Mouse (Mus musculus) heart, adult 18-20 months (tissue): ENCODE results near the gene Snorc. TPM values are rescaled to one million over a fixed set of nuclear protein-coding genes. Genes with fewer than 3 reads are reported as not detected.
A peak's percentile ranks its signal among the peaks of the same experiment; 100 is the strongest.
"Not testable (repeated sequence)": the region's sequence is repeated elsewhere in the genome, so short reads cannot be mapped to it uniquely, and the experiment has no call there.

Source experiments
- DNase-seq, 2 experiments: peaks; one replicate each; pipeline ENCODE4 v3.0.0; 2021 to 2022; ENCODE audit warnings: mixed read lengths in 1 of 2
- long read RNA-seq, 2 experiments: library from polyadenylated mRNA; stranded (forward); transcript quantifications; one replicate each; pipeline ENCODE4 v2.0.0; 2021
- total RNA-seq, 2 experiments: library from RNA; stranded (reverse); gene quantifications; 2 replicates each; pipeline ENCODE4 v1.2.3; 2021

Gene Snorc
- total RNA-seq = not detected
- long read RNA-seq, experiment 1 = 0 reads
- long read RNA-seq, experiment 2 = 0 reads

GRCm38 (mm10) chr1:87469971-87470370 is at the start of gene Snorc:
Snorc (plus strand) TSS chr1:87470271.
- DNase-seq = not testable (repeated sequence)

DNA sequence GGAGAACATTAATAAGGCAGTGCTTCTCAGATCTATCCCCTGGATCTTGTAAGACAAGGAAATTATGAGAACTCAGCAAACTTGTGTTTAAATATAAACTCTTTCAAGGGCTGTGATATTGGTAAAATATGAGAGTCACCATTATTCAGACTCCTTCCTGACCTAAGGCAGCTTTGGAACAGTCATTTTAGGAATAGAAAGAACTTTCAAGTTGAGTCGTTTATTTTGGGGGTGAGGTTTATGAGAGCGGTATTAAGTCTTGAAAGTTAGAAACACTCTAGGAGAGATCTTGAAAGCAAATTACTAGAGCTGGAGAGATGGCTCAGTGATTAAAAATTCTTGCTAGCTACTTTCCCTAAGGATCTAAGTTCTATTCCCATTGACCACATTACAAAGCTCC is 34.9 kb upstream of the Snorc start:
- DNase-seq = no peak

GRCm38 (mm10) chr1:87436583-87436982 is 33.5 kb upstream of the Snorc start:
- DNase-seq = peak; percentile 7 to 29

- DNase-seq = peak; percentile 23 to 73
Measured at GRCm38 (mm10) chr1:87447183-87448104, 22.6 kb upstream of the Snorc start.

DNA sequence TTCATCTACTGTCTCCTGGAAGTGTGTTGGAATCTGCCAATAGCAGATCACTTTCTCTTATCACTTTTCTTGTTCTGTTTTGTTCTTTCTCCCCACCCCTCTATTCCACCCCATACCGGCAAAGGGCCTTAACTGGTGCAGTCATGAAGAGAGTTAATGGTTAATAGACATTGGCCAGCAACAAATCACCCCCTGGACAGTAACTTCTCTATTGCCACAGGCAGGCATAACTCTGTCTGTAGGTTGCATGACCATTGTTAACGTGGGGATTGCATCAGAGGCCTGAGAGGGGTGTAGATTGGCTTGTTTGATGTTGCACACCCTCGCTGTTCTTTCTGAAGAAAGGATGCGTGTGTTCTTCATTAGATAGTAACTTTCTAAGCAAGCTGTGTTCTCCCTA is 20.6 kb upstream of the Snorc start:
- no peak for DNase-seq

- DNase-seq = no peak
Measured at GRCm38 (mm10) chr1:87456425-87456824, 13.6 kb upstream of the Snorc start.

- no peak for DNase-seq
Measured at GRCm38 (mm10) chr1:87458045-87458444, 12.0 kb upstream of the Snorc start.

GRCm38 (mm10) chr1:87459856-87460255 is 10.2 kb upstream of the Snorc start:
- DNase-seq = not testable (repeated sequence)

DNA sequence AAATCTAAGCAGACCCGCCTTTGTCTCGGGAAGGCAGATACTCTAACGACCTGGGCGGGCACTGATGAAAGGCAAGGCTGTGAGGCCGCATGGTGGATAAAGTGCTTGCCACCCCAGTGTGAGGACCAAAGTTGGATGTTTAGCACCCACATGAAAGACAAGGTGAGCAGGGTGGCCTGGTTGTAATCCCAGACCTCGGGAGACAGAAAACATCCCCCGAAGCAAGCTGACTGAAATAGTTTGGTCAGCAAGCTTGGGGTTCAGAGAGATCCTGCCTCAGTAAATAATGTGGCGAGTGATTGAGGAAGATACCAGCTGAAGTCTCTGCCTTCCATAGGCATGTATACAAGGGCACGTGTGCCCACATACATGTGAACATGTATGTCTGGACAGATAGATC is 2.6 kb upstream of the Snorc start:
- no peak for DNase-seq

DNA sequence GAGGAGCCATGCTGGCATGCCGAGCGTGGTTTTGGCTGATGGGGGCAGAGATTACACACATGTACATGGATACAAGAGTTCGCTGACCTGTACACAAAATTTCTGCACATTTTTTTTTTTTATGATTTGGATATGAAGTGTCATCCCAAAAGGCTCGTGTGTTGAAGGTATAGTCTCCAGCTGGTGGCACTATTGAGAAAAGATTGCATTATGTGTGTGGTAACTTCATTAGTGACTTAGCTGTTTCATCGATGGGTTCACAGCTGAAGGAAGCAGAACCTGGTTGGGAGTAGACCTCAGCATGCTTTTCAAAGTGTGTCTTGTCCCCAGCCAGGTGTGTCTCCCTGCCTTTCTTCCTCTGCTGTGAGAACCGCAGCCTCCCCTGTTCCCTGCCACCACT is 1.8 kb upstream of the Snorc start:
- DNase-seq = no peak

DNA sequence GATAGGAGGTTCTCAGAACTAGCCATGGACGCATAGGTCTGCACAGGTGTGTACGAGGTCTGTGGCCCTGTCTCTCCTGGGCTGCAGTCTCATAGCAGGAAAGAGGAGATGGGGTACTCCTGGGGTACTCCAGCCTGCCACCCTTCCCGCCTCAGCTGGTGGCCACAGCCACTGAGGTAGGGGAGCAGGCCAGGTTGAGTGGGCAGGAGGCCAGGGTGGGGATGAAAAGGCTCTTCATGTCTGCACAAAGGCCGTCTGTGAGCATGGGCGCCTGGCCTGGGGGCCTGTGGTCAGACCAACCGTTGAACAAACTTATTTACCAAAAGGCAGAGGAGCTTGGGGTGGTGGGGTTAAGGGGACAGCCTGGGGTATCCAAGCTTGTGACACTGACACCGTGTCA is 1.8 kb downstream of the Snorc start:
- no peak for DNase-seq

GRCm38 (mm10) chr1:87472576-87472975 is 2.5 kb downstream of the Snorc start:
- DNase-seq = peak; percentile 42 to 49

GRCm38 (mm10) chr1:87475076-87475895 is 5.2 kb downstream of the Snorc start:
- DNase-seq = no peak

DNA sequence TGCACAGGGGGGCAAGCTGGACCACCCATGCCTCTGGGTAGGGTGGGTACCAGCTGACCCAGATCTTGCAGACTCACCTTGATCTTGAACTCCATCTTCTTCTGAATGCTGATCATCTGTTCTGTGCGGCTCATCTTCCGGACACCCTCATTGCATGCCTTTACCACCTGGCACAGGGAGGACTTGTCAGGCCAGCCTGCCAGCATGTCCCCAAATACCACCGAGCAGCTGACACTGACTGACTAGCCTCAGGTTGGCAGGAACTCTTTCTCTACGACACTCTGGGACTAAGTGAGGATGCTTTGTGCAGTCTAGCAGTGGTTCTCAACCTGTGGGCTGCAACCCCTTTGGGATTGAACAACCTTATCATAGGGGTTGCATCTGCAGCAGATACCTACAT is 12.5 kb downstream of the Snorc start:
- DNase-seq = no peak

GRCm38 (mm10) chr1:87486386-87486785 is 16.3 kb downstream of the Snorc start:
- DNase-seq = peak; percentile 25 to 40

DNA sequence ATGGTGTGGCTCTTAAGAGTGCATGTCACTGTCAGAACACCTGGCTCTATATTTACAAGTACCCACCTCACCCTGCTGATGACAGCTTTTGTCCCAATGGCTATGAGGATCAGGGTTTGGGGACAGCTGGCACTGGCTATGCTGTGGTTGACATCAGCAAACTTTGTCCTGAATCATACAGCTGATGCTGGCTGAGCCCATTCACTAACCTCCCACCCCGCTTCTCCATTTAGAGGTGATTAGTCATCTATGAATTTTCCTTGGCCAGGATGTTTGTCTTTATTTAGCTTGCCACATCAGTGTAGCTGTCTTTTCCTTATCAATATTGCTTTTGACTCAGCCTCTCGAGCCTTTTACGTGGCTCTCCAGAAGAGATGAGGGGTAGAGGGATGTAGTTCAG is 22.2 kb downstream of the Snorc start:
- no peak for DNase-seq

DNA sequence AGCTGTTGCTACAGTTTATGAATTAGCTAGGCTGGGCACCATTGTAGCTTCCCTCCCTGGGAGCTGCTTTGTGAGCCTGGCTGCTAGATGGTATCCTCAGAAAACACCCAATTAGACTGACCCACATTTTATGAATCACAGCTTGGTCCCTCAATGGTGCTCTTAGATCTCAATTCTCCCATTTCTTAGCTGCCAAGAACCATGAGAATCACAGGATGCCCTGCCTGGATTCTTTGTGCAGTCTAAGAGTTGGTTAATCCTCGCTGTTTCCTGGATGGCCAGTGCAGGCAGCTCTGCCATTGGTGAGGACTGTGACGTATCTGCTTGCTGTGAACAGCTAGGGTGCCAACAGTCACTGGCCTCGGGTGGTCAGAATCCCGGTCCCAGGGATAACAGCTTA is 23.5 kb downstream of the Snorc start:
- no peak for DNase-seq

DNA sequence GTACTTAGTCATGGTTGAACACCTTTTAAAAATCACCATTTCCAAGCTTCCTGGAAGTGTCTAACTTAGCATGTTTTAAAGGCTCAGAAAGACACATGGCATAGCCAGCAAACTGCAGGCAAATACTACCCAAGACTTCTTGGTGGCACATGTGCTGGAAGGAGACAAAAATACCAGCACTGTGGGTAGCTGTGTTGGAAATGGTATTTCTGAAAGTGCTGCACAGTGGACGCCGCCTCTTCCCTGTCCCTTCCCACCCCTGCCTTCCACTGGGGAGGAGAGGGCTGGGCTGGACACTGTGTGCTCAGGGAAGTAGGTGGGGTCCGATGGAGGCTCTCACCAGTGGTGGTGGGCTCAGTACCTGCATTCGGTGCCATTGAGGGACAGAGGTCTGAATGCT is 35.5 kb downstream of the Snorc start:
- no peak for DNase-seq

GRCm38 (mm10) chr1:87507857-87508256 is 37.8 kb downstream of the Snorc start:
- DNase-seq = no peak

DNA sequence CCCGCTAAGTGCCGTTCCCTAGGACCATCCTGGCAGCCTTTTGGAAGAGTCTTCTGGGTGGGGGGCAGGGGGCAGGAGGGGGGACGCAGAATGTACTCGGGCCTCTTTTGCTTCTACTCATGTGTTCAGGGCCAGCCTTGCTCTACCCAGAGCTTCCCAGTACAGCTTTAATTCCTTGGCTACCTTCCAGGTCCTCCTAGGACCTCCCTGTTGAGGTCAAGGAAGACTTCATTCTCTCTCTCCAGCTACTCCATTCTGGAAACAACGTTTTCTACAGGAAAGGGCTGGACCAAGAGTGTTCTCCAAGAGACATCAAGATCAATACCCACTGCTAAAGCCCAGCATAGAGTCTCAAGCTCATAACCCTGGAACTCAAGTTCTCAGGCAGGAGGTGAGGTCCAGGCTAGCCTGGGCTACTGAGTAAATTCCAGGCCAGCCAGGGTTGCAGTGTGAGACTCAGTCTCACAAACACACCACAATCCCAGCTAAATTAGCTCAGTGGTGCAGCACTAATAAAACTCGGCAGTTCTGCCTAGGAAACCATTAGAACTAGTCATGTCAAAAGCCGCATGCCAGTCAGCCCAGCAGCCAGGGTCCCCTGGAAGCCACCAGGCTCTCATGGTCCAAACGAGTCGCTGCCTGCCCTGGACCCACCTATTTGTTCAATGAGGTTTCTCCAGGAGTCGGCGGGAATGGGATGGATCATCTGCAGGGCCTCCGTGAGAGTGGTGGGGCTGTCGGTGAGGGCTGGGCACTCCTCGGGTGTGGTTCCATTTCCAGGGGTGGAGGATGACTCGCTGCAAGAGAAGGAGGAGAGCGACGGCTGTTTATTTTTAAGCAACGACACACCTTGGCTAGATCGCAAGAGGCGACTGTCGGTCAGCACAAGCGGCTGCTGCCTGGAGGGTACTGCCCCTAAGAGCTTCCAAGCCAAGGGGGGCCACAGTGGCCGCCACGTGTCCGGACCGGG is 38.8 kb downstream of the Snorc start:
- peak in 1 of 2 experiments; percentile 19 for DNase-seq

DNA sequence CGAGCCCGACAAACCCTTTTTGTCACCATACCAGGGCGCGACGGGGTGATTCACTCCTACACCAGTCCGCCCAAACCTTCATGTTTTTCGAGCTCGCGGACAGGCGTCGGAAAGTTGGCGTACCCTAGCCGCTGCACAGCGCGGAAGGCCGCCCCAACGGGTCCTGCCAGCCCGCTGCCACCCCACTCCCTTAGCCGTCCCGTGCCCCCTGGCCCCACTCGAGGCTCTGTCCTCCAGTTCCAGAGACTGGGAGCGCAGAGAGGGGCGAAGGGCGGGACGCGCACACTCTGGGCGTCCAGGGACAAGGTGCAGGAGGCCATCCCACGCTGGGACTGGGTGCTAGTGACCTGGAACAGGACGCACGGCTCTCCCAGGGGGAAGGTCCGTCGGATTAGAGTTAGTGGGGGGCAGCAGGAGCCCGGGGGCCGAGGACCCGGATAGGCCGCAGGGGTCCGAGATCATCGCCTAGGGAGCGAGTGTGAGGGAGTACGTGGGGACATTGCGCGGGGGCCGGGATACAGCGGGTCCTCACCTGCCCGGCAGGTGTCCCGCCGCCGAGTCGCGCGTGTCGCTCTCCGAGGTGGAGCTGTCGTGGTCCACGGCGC is 39.6 kb downstream of the Snorc start, which contains the start of gene Neu2:
TSS of gene Neu2 (plus strand) at position 329 of the 605 bp plus-strand sequence.
- DNase-seq = peak in 1 of 2 experiments; percentile 4
